ENCODE assay signal across 8 mouse cellular contexts in the genomic region with DNA sequence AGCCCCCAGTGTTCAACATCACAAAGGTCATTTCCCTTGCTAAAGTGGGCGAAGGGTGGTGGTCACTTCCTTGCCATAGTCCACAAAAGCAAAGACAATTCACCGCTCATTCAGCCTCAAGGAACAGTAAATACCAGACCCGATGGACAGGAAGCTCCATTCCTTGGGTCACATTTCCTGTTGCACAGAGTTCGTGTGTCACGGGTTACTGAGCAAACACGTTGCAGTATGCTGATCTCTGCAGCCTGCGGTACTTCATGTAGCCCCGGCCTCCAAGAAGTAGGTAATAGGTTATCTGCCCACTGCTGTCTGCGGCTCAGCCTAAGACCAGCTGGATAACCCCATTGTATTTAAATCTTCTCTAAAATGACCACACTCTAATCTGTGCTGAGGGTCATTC.
A peak's percentile ranks its signal among the peaks of the same experiment; 100 is the strongest.
DNase-seq lines count a peak whose midpoint lies in the region; ATAC-seq lines count a peak whose summit lies in the region.

No protein-coding gene starts in this region.

- H3K27me3 ChIP-seq in lung, embryonic 15.5 days = no peaks in the 10 kb centered on the region
- H3K27me3 ChIP-seq in forebrain, embryonic 16.5 days (replicated peaks; ENCODE audit: control insufficient read depth, insufficient read depth, low read length) = no peaks in the 10 kb centered on the region
- H3K27me3 ChIP-seq in forebrain, embryonic 13.5 days = no peaks in the 10 kb centered on the region

- H3K9ac ChIP-seq in lung, embryonic 15.5 days = no peak overlapping the region
- no peak overlapping the region for H3K9ac ChIP-seq in forebrain, embryonic 16.5 days (replicated peaks; ENCODE audit: low read depth, low read length)
- no peak overlapping the region for H3K9ac ChIP-seq in forebrain, embryonic 13.5 days

- DNase-seq in testis, postnatal 10 days (ENCODE audit: low spot score) = peak; percentile 19
- DNase-seq in testis, postnatal 14 days (ENCODE audit: low spot score) = no peak
- DNase-seq in kidney, adult 8-10 months = peak; percentile 43 to 48
- no peak for DNase-seq in frontal cortex, postnatal 10 days (ENCODE audit: low spot score in 2 of 2)
- DNase-seq in adrenal gland, postnatal 25 days = no peak

- no peaks in the 10 kb centered on the region for H3K36me3 ChIP-seq in lung, embryonic 15.5 days
- no peaks in the 10 kb centered on the region for H3K36me3 ChIP-seq in forebrain, embryonic 16.5 days (ENCODE audit: control insufficient read depth, insufficient read depth)
- no peaks in the 10 kb centered on the region for H3K36me3 ChIP-seq in forebrain, embryonic 13.5 days (ENCODE audit: poor library complexity, severe bottlenecking)

- no peaks in the 10 kb centered on the region for H3K9me3 ChIP-seq in lung, embryonic 15.5 days
- no peaks in the 10 kb centered on the region for H3K9me3 ChIP-seq in forebrain, embryonic 16.5 days (ENCODE audit: control insufficient read depth, low read length)
- no peaks in the 10 kb centered on the region for H3K9me3 ChIP-seq in forebrain, embryonic 13.5 days (replicated peaks)

- H3K4me3 ChIP-seq in lung, embryonic 15.5 days = no peak overlapping the region
- H3K4me3 ChIP-seq in forebrain, embryonic 16.5 days (replicated peaks; ENCODE audit: low read length) = no peak overlapping the region
- no peak overlapping the region for H3K4me3 ChIP-seq in forebrain, embryonic 13.5 days

- H3K4me1 ChIP-seq in lung, embryonic 15.5 days = peaks cover 33% of the 10 kb centered on the region
- H3K4me1 ChIP-seq in forebrain, embryonic 16.5 days (replicated peaks; ENCODE audit: control insufficient read depth, insufficient read depth, low read length) = no peaks in the 10 kb centered on the region
- peaks cover 11% of the 10 kb centered on the region for H3K4me1 ChIP-seq in forebrain, embryonic 13.5 days

- H3K4me2 ChIP-seq in lung, embryonic 15.5 days = no peak overlapping the region
- no peak overlapping the region for H3K4me2 ChIP-seq in forebrain, embryonic 16.5 days (ENCODE audit: low read length)
- H3K4me2 ChIP-seq in forebrain, embryonic 13.5 days = no peak overlapping the region

- ATAC-seq in lung, embryonic 15.5 days (ENCODE audit: borderline replicate concordance, extremely low read depth, low FRiP score, low TSS enrichment) = peak; percentile 29; the same call in 1 of the 2 replicates
- ATAC-seq in forebrain, embryonic 16.5 days = no peak
- no peak for ATAC-seq in forebrain, embryonic 13.5 days

- H3K27ac ChIP-seq in lung, embryonic 15.5 days = peak overlapping the region; percentile 20
- H3K27ac ChIP-seq in forebrain, embryonic 16.5 days (ENCODE audit: low read length) = no peak overlapping the region
- no peak overlapping the region for H3K27ac ChIP-seq in forebrain, embryonic 13.5 days

- WGBS in lung, embryonic 15.5 days = 35% methylated on average over 9 of the region's 9 CpGs
- WGBS in forebrain, embryonic 16.5 days = 87% methylated on average over 9 of the region's 9 CpGs
- 80% methylated on average over 9 of the region's 9 CpGs for WGBS in forebrain, embryonic 13.5 days

Comparison
In these comparisons a context has a peak if more than half of its experiments do, and no peak if none do; other contexts are left out.
1. DNase-seq: peak in testis, postnatal 10 days (single experiment) and kidney, adult 8-10 months (2 of 2); none in testis, postnatal 14 days (single experiment), frontal cortex, postnatal 10 days (0 of 2) and adrenal gland, postnatal 25 days (single experiment).